Mouse (Mus musculus) neural tube, embryonic 11.5 days (tissue): Measurements from ENCODE around the gene Il2rb. TPM values are rescaled to one million over a fixed set of nuclear protein-coding genes. Genes with fewer than 3 reads are reported as not detected.

Experiments used
- ATAC-seq: fragments of 200-750 bp; cut with Nextera tagmentation; 2 replicates; pipeline ENCODE4 v1.8.0; 2017; ENCODE audit warnings: moderate number of reproducible peaks, mild to moderate bottlenecking, moderate TSS enrichment, moderate library complexity; ENCODE audit not compliant: insufficient read depth, low FRiP score, low TSS enrichment
- DNase-seq: peaks from one replicate; pipeline ENCODE4 v3.0.0-alpha.2; 2015; ENCODE audit warnings: low spot score
- H3K27ac ChIP-seq: fragments of 300-500 bp; sonication (generic); 2 replicates; pipeline ENCODE4 v1.5.1; 2014; ENCODE audit warnings: low read depth, mild to moderate bottlenecking, low read length
- H3K27me3 ChIP-seq: fragments of 300-500 bp; sonication (generic); 2 replicates; pipeline ENCODE4 v1.6.1; 2014; ENCODE audit warnings: mild to moderate bottlenecking, low read length, mixed read lengths; ENCODE audit not compliant: control insufficient read depth, insufficient read depth
- H3K36me3 ChIP-seq: fragments of 300-500 bp; sonication (generic); 2 replicates; pipeline ENCODE4 v1.6.1; 2014; ENCODE audit warnings: mild to moderate bottlenecking, low read length, moderate library complexity, mixed read lengths; ENCODE audit not compliant: control insufficient read depth, insufficient read depth
- H3K4me1 ChIP-seq: fragments of 300-500 bp; sonication (generic); 2 replicates; pipeline ENCODE4 v1.6.1; 2014; ENCODE audit warnings: low read length, mixed read lengths; ENCODE audit not compliant: control insufficient read depth, insufficient read depth
- H3K4me2 ChIP-seq: fragments of 300-500 bp; sonication (generic); 2 replicates; pipeline ENCODE4 v1.6.1; 2014; ENCODE audit warnings: low read depth, mild to moderate bottlenecking, moderate library complexity
- H3K4me3 ChIP-seq: fragments of 300-500 bp; sonication (generic); 2 replicates; pipeline ENCODE4 v1.5.1; 2014; ENCODE audit warnings: low read depth, low read length
- H3K9ac ChIP-seq: fragments of 300-500 bp; sonication (generic); 2 replicates; pipeline ENCODE4 v1.6.1; 2014; ENCODE audit warnings: mild to moderate bottlenecking, low read length
- H3K9me3 ChIP-seq: fragments of 300-500 bp; sonication (generic); 2 replicates; pipeline ENCODE4 v1.6.1; 2016; ENCODE audit warnings: low read length; ENCODE audit not compliant: control insufficient read depth
- WGBS: fragments of 180-500 bp; shearing (Covaris S2); extraction: QIAGEN DNeasy Blood & Tissue Kit; methylation state at CpG from one replicate; pipeline ENCODE4 v1.1.7; 2014; 5-methylcytosine and 5-hydroxymethylcytosine counted together
- polyA plus RNA-seq: library from polyadenylated mRNA; unstranded; fragments of >200 nt; fragmentation: Nextera tagmentation; extraction: Ambion mirVana; gene quantifications from 2 replicates; pipeline ENCODE4 v1.2.1, GENCODE M21; 2014

Il2rb gene
- not detected in 2 replicates for polyA plus RNA-seq

DNA sequence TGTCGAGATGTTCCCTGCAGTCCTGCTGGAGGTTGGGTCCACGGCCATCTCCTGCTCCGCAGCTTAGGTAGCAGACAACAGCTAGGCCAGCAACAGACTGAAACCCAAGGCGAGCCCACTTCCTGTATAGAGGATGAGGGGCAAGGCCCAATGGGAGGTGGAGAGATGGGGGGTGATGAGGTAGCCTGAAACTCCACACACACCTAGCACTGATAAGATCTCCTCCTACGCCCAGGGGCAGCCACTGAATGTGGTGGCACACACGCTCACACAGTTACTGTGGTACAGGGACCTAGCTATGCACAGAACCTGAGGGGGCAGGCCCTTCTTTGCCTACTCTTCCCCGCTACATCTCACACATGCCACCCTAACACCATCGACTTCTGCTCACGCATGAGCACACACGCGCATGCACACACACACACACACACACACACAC is at the start of gene Il2rb:
TSS of gene Il2rb (minus strand) at position 304 of the 439 bp plus-strand sequence.
- Histone ChIP-seq H3K9me3 (no peaks in the 10 kb centered on the region), H3K4me1 (no peaks in the 10 kb centered on the region), H3K27me3 (no peaks in the 10 kb centered on the region), H3K9ac (no peak within 1 kb of the TSS), H3K27ac (no peak within 1 kb of the TSS), H3K4me2 (no peak within 1 kb of the TSS), H3K4me3 (no peak within 1 kb of the TSS), H3K36me3 (no peaks in the 10 kb centered on the region)
- WGBS = 89% methylated on average over 11 of the region's 11 CpGs
- DNase-seq (no peak), ATAC-seq (no peak)

DNA sequence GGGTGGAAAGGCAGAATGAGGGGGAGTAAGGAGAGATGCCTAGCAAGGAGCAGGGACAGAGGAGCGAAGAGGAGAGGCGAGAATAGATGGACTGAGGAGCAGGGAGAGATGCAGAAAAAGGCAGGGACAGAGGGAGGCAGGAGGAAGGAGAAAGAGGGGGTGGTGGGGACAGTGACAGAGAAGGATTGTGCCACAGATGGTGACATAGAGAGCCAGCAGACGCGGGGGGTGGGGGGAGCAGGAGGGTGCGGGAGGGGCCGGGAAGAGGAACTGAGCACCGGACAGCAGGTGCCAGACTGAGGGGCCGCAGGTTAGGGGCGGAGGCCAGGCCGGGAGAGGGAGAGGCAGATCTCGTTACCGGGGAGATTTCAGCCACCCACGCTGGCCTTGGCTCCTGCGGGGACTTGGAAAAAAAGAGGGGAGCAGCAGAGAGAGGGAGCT is 49.5 kb upstream of the Il2rb start, which contains the start of gene Sstr3:
TSS of gene Sstr3 (minus strand) at position 125 of the 441 bp plus-strand sequence.
- ATAC-seq = no peak
- Histone ChIP-seq H3K36me3 (no peaks in the 10 kb centered on the region), H3K27me3 (0 out of 2 replicates have a peak, but pooled peaks cover 2% of the 10 kb centered on the region), H3K4me1 (peaks cover 6% of the 10 kb centered on the region; the same call in 1 of the 2 replicates), H3K4me2 (no peak within 1 kb of the TSS), H3K27ac (no peak within 1 kb of the TSS), H3K9me3 (no peaks in the 10 kb centered on the region), H3K4me3 (no peak within 1 kb of the TSS), H3K9ac (no peak within 1 kb of the TSS)
- DNase-seq = peak; percentile 31
- WGBS = 13% methylated on average over 14 of the region's 14 CpGs

DNA sequence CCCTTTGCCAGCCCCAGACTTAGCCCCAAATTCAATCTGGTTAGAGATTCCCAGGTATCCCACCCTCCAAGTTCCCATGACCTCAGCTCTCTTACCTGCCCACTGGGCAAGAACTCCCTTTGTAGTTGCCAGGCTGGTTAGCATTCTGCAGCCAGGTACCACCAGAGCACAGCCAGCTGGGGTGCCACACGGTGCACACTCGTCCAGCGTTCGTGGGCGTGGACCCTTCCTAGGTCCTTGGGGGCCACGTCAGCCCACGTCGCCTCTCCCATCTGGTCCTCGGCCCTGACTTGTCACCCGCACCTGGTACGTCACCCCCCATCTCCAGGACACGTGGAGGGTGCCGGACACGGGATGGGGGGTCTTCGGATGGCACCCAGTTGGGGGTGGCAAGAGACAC is 49.0 kb upstream of the Il2rb start:
- whole genome bisulfite sequencing = 78% methylated on average over 15 of the region's 15 CpGs
- Histone ChIP-seq H3K4me2 (no peak overlapping the region), H3K4me3 (no peak overlapping the region), H3K27me3 (0 out of 2 replicates have a peak, but pooled peaks cover 2% of the 10 kb centered on the region), H3K9ac (no peak overlapping the region), H3K27ac (no peak overlapping the region), H3K9me3 (no peaks in the 10 kb centered on the region), H3K36me3 (no peaks in the 10 kb centered on the region), H3K4me1 (peaks cover 6% of the 10 kb centered on the region; the same call in 1 of the 2 replicates)
- DNase-seq (no peak), ATAC-seq (no peak)

DNA sequence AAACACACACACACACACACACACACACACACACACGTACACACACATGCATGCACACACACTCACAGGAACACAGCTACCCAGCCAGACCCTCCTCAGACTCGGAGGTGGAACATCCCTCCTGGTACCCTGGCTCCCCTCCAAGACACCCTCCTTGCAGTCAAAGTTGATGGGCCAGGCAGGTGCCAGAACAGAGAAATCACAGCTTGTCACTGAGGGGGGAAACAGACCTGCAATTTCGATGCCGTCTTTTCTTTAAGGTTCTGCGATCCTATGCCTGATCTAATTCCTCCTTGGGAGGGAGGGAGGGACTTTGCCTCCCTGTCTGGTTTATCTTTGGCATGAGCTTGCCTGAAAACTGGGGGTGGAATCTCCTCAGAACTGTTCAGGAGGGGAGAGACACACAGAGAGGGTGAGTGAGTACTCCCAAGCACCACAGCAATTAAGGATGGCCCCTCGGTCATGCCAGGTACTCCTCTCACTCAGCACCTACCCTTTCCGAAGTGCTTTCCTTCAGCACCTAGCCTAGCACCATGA is 47.8 kb upstream of the Il2rb start:
- no peaks in the 10 kb centered on the region; the same call in 1 of the 2 replicates for H3K4me1 ChIP-seq
- no peak overlapping the region for H3K4me2 ChIP-seq
- no peak overlapping the region for H3K27ac ChIP-seq
- DNase-seq (no peak), ATAC-seq (no peak)
- no peak overlapping the region for H3K4me3 ChIP-seq
- H3K9ac ChIP-seq = no peak overlapping the region
- H3K9me3 ChIP-seq = no peaks in the 10 kb centered on the region
- 0 out of 2 replicates have a peak, but pooled peaks cover 2% of the 10 kb centered on the region for H3K27me3 ChIP-seq
- H3K36me3 ChIP-seq = no peaks in the 10 kb centered on the region
- 72% methylated on average over 7 of the region's 7 CpGs for WGBS

DNA sequence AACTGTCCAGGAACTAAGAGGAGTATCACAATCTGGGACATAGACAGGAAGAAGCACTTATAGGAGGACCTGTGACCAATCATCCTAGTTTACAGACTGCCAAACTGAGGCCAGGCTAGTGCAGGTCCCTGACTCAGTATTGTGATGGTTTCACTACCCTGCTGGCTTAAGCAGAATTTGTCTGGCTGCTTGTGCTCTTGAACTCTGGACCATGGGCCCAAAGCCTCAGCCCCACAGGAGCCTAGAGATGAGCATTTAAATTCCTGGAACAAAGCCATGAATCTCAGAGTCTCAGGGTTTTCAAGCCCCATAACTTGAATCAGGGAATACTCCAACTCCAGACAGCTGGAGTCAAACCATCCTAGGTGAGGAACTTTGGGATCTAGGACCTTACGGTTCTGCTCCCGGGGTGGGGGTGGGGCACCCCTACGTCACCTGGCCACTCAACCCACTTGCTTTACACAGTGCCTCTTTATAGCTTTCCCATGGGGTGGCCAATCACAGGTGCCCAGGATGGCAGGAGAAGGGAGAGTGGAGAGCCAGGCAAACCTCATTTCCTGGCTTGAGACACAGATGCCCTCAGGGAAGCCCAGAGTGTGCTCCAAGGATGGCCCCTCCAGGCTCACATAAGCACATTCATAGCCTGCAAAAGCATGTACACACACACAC is 47.2 kb upstream of the Il2rb start:
- no peak overlapping the region for H3K9ac ChIP-seq
- no peaks in the 10 kb centered on the region for H3K4me1 ChIP-seq
- no peaks in the 10 kb centered on the region for H3K36me3 ChIP-seq
- DNase-seq (no peak), ATAC-seq (no peak)
- H3K27ac ChIP-seq = no peak overlapping the region
- no peak overlapping the region for H3K4me3 ChIP-seq
- H3K4me2 ChIP-seq = no peak overlapping the region
- H3K27me3 ChIP-seq = 0 out of 2 replicates have a peak, but pooled peaks cover 2% of the 10 kb centered on the region
- H3K9me3 ChIP-seq = no peaks in the 10 kb centered on the region
- 85% methylated on average over 3 of the region's 3 CpGs for WGBS

DNA sequence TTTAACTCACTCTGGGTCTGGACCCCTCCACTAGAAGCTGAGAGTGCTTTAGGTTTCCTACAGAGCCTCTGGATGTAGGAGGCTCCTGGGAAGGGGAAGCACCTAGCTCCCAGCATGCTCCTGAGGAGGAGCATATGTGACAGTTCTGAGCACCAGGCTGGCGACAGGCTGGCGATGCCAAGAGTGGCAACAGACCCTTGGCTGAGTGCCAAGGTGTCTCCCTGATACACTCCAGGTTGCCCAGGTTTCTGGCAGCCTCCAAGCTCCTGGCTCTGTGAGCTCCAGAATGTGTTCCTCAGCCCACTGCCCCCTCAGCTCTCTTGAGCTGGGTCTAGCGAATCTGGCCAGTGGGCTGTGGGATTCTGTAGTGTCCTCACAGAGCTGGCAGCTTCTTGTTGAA is 46.5 kb upstream of the Il2rb start:
- Histone ChIP-seq H3K4me1 (no peaks in the 10 kb centered on the region), H3K27me3 (0 out of 2 replicates have a peak, but pooled peaks cover 2% of the 10 kb centered on the region), H3K4me2 (no peak overlapping the region), H3K36me3 (no peaks in the 10 kb centered on the region), H3K9ac (no peak overlapping the region), H3K9me3 (no peaks in the 10 kb centered on the region), H3K27ac (no peak overlapping the region), H3K4me3 (no peak overlapping the region)
- WGBS = 70% methylated on average over 3 of the region's 3 CpGs
- ATAC-seq = no peak
- no peak for DNase-seq

DNA sequence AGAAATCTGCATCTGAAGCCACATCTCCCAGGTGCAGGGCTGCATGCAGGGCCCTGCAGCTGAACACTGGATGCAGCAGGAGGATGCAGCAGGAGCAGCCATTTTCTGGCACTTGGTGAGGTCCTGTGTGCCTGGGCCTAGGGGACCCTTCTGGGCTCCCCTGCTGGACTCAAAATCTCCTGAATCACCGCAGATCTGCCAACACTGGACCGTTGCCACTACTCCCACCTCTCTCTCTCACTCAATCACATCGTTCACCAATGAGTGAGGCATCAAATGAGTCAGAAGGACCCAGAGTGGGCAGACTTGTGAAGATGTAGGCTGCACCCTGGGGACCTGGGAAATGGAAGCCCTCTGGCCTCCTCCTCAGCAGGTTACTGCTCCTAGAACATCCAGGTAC is 46.0 kb upstream of the Il2rb start:
- no peak for DNase-seq
- Histone ChIP-seq H3K27me3 (0 out of 2 replicates have a peak, but pooled peaks cover 2% of the 10 kb centered on the region), H3K4me3 (no peak overlapping the region), H3K4me2 (no peak overlapping the region), H3K36me3 (no peaks in the 10 kb centered on the region), H3K4me1 (no peaks in the 10 kb centered on the region), H3K27ac (no peak overlapping the region), H3K9me3 (no peaks in the 10 kb centered on the region), H3K9ac (no peak overlapping the region)
- no peak for ATAC-seq
- 81% methylated on average over 3 of the region's 3 CpGs for WGBS

DNA sequence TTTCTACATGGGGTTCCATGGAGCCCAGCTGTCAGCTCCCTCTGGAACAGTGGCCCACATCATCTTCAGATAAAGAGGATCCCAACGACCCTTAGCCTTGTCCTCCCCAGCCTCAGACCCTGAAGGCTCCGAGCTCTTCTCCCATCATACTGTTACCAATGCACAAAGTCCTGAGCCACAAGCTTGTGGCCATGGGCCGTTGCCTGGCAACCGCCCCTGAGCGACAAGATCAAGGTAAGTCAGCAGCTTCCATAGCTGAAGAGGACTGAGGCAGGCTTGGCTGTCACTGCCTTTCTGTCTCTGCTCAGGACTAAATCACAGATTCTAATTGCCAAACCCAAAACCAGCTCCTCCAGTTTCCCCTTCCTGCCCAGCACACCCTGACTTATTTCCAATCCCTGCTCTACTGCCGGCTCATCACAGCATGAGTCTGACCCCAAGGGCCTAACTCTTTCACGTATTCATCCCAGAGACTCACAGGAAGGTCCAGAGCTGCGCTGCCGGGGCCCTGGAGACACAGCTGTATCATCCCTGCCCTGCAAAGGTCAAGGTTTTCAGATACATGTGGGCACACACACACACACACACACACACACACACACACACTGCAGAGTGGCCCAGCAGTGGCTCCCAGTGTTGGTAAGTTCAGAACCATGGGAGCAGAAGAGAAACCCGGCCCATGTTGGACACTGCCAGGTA is 40.8 kb upstream of the Il2rb start:
- H3K9me3 ChIP-seq = no peaks in the 10 kb centered on the region
- no peak overlapping the region for H3K9ac ChIP-seq
- H3K4me1 ChIP-seq = peaks cover 6% of the 10 kb centered on the region
- H3K4me2 ChIP-seq = no peak overlapping the region
- WGBS = 55% methylated on average over 10 of the region's 10 CpGs
- DNase-seq = no peak
- ATAC-seq = no peak
- H3K4me3 ChIP-seq = no peak overlapping the region
- no peak overlapping the region for H3K27ac ChIP-seq
- no peaks in the 10 kb centered on the region for H3K27me3 ChIP-seq
- no peaks in the 10 kb centered on the region for H3K36me3 ChIP-seq
